Mouse (Mus musculus): ENCODE measurements around the gene Rnf216.

Rnf216 gene

GRCm38 (mm10) chr5:143000654-143001500 lies 111.9 kb downstream of the Rnf216 start:
- no peak for DNase-seq (ENCODE audit: low read depth, low spot score)

GRCm38 (mm10) chr5:143000091-143000490 lies 112.7 kb downstream of the Rnf216 start:
- no peak for DNase-seq (ENCODE audit: low read depth, low spot score)

- DNase-seq (ENCODE audit: low read depth, low spot score): no peak
Observed at GRCm38 (mm10) chr5:142998171-142998570, 114.6 kb downstream of the Rnf216 start.

GRCm38 (mm10) chr5:142997526-142997925 lies 115.3 kb downstream of the Rnf216 start:
- DNase-seq (ENCODE audit: low read depth, low spot score): no peak

- DNase-seq (ENCODE audit: low read depth, low spot score): no peak
Observed at GRCm38 (mm10) chr5:142994746-142995145, 118.0 kb downstream of the Rnf216 start.

- no peak for DNase-seq (ENCODE audit: low read depth, low spot score)
Observed at GRCm38 (mm10) chr5:142989167-142989566, 123.6 kb downstream of the Rnf216 start.

- no peak for DNase-seq (ENCODE audit: low read depth, low spot score)
Observed at GRCm38 (mm10) chr5:142988520-142988919, 124.3 kb downstream of the Rnf216 start.

- no peak for DNase-seq (ENCODE audit: low read depth, low spot score)
Observed at GRCm38 (mm10) chr5:142984271-142984670, 128.5 kb downstream of the Rnf216 start.

- no peak for DNase-seq (ENCODE audit: low read depth, low spot score)
Observed at GRCm38 (mm10) chr5:142983174-142983573, 129.6 kb downstream of the Rnf216 start.

GRCm38 (mm10) chr5:142982046-142982801 lies 130.6 kb downstream of the Rnf216 start:
- DNase-seq (ENCODE audit: low read depth, low spot score): no peak

- DNase-seq (ENCODE audit: low read depth, low spot score): no peak
Observed at GRCm38 (mm10) chr5:142976516-142976915, 136.3 kb downstream of the Rnf216 start.

- DNase-seq (ENCODE audit: low read depth, low spot score): peak; percentile 36
Observed at GRCm38 (mm10) chr5:142974598-142975121, 138.1 kb downstream of the Rnf216 start.

GRCm38 (mm10) chr5:142973971-142974370 lies 138.8 kb downstream of the Rnf216 start:
- DNase-seq (ENCODE audit: low read depth, low spot score): no peak

- no peak for DNase-seq (ENCODE audit: low read depth, low spot score)
Observed at GRCm38 (mm10) chr5:142968411-142968810, 144.4 kb downstream of the Rnf216 start.

GRCm38 (mm10) chr5:142964650-142965049 lies 148.1 kb downstream of the Rnf216 start:
- no peak for DNase-seq (ENCODE audit: low read depth, low spot score)

- DNase-seq (ENCODE audit: low read depth, low spot score): no peak
Observed at GRCm38 (mm10) chr5:142963705-142964494, 148.9 kb downstream of the Rnf216 start.

GRCm38 (mm10) chr5:142963003-142963704 lies 149.6 kb downstream of the Rnf216 start:
- DNase-seq (ENCODE audit: low read depth, low spot score): no peak

- no peak for DNase-seq (ENCODE audit: low read depth, low spot score)
Observed at GRCm38 (mm10) chr5:142962444-142962961, 150.3 kb downstream of the Rnf216 start.

GRCm38 (mm10) chr5:142961881-142962443 lies 150.8 kb downstream of the Rnf216 start:
- DNase-seq (ENCODE audit: low read depth, low spot score): peak; percentile 65

- peak; percentile 35 for DNase-seq (ENCODE audit: low read depth, low spot score)
Observed at GRCm38 (mm10) chr5:142961398-142961880, 151.4 kb downstream of the Rnf216 start.
